Mouse (Mus musculus): ENCODE measurements around the gene Copz1.

DNA sequence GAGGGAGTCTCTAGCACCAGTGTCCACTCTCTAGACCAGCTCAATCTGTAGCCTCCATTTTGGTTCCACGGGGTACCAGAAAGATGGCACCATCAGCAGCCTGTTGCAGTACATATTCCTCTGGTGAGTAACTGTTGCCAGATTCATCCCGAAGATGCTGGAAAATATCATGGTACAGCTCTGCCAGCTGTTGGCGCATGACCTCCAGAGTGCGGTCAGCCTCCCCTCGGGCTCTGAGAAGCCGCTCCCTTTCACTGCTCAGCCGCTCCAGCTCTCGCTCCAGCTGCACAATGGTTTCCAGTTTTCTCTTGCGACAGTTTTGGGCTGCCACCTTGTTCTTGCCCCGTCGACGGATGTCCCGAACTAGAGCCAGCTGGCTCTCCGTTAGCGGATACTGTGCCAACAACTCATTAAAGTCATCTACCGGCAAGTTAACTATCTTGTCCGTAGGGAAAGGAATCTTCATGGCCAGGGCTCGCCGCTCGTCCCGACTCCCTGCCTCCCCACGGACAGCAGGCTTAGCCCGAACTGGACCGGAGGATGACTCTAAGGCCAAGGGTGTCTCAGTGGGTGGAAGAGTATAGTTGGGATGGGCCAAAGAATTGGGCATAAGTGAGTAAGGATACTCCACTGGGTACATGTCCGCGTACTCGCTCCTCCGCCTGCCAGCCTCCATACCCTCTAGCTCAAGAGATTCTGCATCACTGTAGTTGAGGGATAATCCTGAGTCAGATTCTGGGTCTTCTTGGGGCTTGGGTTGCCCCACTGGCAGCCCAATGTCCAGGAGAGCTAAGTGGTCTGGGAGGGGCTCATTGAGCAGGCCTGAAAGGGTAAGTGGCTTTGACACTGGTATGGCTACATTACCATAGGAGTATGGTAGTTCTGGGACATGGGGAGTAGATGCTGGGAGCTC is 23.9 kb upstream of the Copz1 start:
- TF ChIP-seq CTCF (IDR thresholded peaks at IDR 0.05; ENCODE audit: low read depth): no peak; the same call in 1 of the 2 replicates
- TF ChIP-seq EP300 (IDR thresholded peaks at IDR 0.05; ENCODE audit: low read depth): no peak
